ENCODE assay signal across 10 mouse cellular contexts in the genomic region with DNA sequence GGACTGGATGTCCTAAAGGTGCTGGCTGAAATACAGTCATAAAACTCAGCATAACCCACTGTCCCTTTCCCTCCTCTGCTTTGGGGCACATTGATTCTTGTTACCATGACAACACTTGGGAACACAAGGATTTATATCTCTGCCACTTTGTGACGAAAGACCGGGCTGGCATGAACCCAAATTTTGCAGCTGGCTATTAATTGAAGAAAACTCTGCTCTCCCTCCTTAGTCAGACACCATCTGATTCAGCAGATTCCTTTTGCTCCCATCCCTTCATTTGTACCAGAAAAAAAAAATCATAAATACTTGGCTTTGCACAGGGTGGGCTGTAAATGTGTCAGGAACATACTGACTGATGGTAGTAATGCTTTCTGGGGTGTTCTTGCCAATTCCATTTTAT.
DNase-seq lines count a peak whose midpoint lies in the region; ATAC-seq and TF ChIP-seq lines count a peak whose summit lies in the region.
"Had no signal": no experiment of that assay in that cellular context is flagged by ENCODE, and none has a peak within 500 bp of the region (broad histone marks: within the 10 kb centered on the region; RNA-seq: fewer than 3 reads in every experiment).

No protein-coding gene starts in this region.

- no peak for ATAC-seq in kidney, embryonic 16.5 days (ENCODE audit: low FRiP score, low TSS enrichment)

- no peaks in the 10 kb centered on the region for H3K27me3 ChIP-seq in kidney, embryonic 16.5 days (ENCODE audit: insufficient read depth, low read length)
- H3K27me3 ChIP-seq: embryonic facial prominence, embryonic 12.5 days; limb, embryonic 13.5 days had no signal

- peaks cover 9% of the 10 kb centered on the region for H3K4me1 ChIP-seq in kidney, embryonic 16.5 days (ENCODE audit: insufficient read depth, low read length)

- WGBS in kidney, embryonic 16.5 days: 33% methylated on average over 2 of the region's 2 CpGs

- no peak overlapping the region for H3K4me3 ChIP-seq in kidney, embryonic 16.5 days (ENCODE audit: low read length)
- H3K4me3 ChIP-seq: embryonic facial prominence, embryonic 12.5 days; limb, embryonic 13.5 days had no signal

- TF ChIP-seq POLR2A in brain, embryonic 14.5 days (IDR thresholded peaks at IDR 0.05; ENCODE audit: borderline replicate concordance, extremely low read depth, insufficient read depth, insufficient read length, poor library complexity, severe bottlenecking): no peak

- no peaks in the 10 kb centered on the region for H3K36me3 ChIP-seq in kidney, embryonic 16.5 days (ENCODE audit: insufficient read depth, low read length)
- H3K36me3 ChIP-seq: embryonic facial prominence, embryonic 12.5 days; limb, embryonic 13.5 days had no signal

- H3K9ac ChIP-seq in kidney, embryonic 16.5 days (replicated peaks; ENCODE audit: low read length): no peak overlapping the region
- H3K9ac ChIP-seq: embryonic facial prominence, embryonic 12.5 days; limb, embryonic 13.5 days had no signal

- H3K9me3 ChIP-seq in kidney, embryonic 16.5 days (ENCODE audit: low read length): no peaks in the 10 kb centered on the region
- H3K9me3 ChIP-seq: embryonic facial prominence, embryonic 12.5 days; limb, embryonic 13.5 days had no signal

- peak; percentile 6 for DNase-seq in kidney, adult 11 months
- peak; percentile 87 for DNase-seq in brain, embryonic 14.5 days (ENCODE audit: low read depth)
- peak; percentile 50 for DNase-seq in kidney, adult 9 months
- peak; percentile 56 for DNase-seq in lung, postnatal 14 days
- no peak for DNase-seq in ovary, postnatal 36 days (ENCODE audit: low spot score)
- no peak for DNase-seq in cerebellum, adult 11-12 months
- DNase-seq in embryo, embryonic 10.5 days (ENCODE audit: low spot score): no peak

- H3K4me2 ChIP-seq in kidney, embryonic 16.5 days (replicated peaks; ENCODE audit: low read depth, low read length): no peak overlapping the region
- H3K4me2 ChIP-seq: embryonic facial prominence, embryonic 12.5 days; limb, embryonic 13.5 days had no signal

- H3K27ac ChIP-seq in kidney, embryonic 16.5 days (ENCODE audit: low read length): no peak overlapping the region
- H3K27ac ChIP-seq: embryonic facial prominence, embryonic 12.5 days; limb, embryonic 13.5 days had no signal

- TF ChIP-seq CTCF in brain, embryonic 14.5 days (IDR thresholded peaks at IDR 0.05; ENCODE audit: borderline replicate concordance, extremely low read depth, insufficient read depth, insufficient read length): no peak

Comparison
In these comparisons a context has a peak if more than half of its experiments do, and no peak if none do; other contexts are left out.
1. DNase-seq: peak in kidney, adult 11 months (single experiment), brain, embryonic 14.5 days (single experiment), kidney, adult 9 months (single experiment) and lung, postnatal 14 days (single experiment); none in ovary, postnatal 36 days (single experiment), cerebellum, adult 11-12 months (single experiment) and embryo, embryonic 10.5 days (single experiment).